Mouse (Mus musculus) thymus, adult 2 months (tissue): ENCODE measurements around the gene Fank1.

ENCODE experiments used
- CTCF ChIP-seq: fragments of 200-500 bp; IDR thresholded peaks from 2 replicates; pipeline ENCODE4 v1.5.1; 2012; ENCODE audit warnings: mild to moderate bottlenecking, control low read depth, low read length, moderate library complexity, borderline replicate concordance; ENCODE audit not compliant: control insufficient read depth, poor library complexity, insufficient read depth; ENCODE audit errors: extremely low read depth
- POLR2A ChIP-seq: fragments of 200-500 bp; IDR thresholded peaks from 2 replicates; pipeline ENCODE4 v1.6.1; 2012; ENCODE audit warnings: mild to moderate bottlenecking, low read length, control low read depth, moderate library complexity; ENCODE audit not compliant: control insufficient read depth, poor library complexity, insufficient read depth; ENCODE audit errors: extremely low read depth

GRCm38 (mm10) chr7:133908966-133909365 lies 132.3 kb downstream of the Fank1 start:
- no peak for TF ChIP-seq CTCF
- TF ChIP-seq POLR2A = no peak
